Mouse (Mus musculus): ENCODE measurements at regions not wholly inside any gene's neighbourhood (a gene's known extent, or its start where the extent isn't known, plus 50 kb on each side); places are given as distances from the start of the nearest gene placed in this dataset.

DNA sequence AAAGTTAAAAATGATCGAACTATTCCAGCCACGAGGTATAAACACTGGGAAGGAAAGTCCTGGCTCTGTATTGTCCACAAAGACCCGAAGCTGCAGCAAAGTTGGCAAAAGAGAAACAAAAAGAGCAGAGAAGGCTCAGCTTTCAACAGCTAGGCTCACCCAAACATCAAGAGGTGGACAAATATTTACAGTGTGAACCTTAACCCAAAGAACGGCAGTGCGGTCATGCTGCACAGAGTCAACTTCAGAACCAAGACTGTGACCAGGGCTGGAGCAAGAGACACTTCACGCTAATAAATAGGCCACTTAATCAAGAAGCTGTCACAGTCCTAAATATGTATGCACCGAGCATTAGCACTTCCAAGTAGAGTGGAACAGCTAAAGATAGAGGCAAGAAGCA lies 73.0 kb upstream of the Unc5b start:
- ATAC-seq (ENCODE audit: low FRiP score, low TSS enrichment): no peak
- H3K36me3 ChIP-seq (ENCODE audit: insufficient read depth, low read length): no peaks in the 10 kb centered on the region

DNA sequence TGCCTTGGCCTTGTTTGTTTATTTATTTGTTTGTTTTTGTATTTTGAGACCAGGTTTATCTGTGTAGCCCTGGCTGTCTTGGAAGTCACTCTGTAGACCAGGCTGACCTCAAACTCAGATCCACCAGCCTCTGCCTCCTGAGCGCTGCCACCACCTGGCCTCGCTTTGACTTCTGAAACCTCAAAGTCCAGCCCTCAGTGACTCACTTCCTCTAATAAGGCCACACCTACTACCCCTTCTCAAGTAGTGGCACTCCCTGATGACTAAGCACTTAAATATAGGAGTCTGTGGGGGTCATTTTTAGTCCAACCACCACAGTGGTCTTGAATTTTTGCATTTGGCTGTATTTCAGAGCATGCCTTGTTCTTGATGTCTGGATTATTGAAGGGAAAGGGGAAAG lies 69.6 kb upstream of the Unc5b start:
- ATAC-seq (ENCODE audit: low FRiP score, low TSS enrichment): no peak
- no peaks in the 10 kb centered on the region for H3K27me3 ChIP-seq (ENCODE audit: insufficient read depth, low read length)
- H3K9me3 ChIP-seq (ENCODE audit: low read length): no peaks in the 10 kb centered on the region
- H3K9ac ChIP-seq (replicated peaks; ENCODE audit: low read length): no peak overlapping the region
- H3K27ac ChIP-seq (ENCODE audit: low read length): no peak overlapping the region
- no peak overlapping the region for H3K4me3 ChIP-seq (ENCODE audit: low read length)
- H3K36me3 ChIP-seq (ENCODE audit: insufficient read depth, low read length): no peaks in the 10 kb centered on the region
- H3K4me1 ChIP-seq (ENCODE audit: insufficient read depth, low read length): no peaks in the 10 kb centered on the region
- 85% methylated on average over 2 of the region's 2 CpGs for WGBS
- H3K4me2 ChIP-seq (replicated peaks; ENCODE audit: low read depth, low read length): no peak overlapping the region

More for the DNA sequence above, 73.0 kb upstream of the Unc5b start:
- H3K4me1 ChIP-seq (ENCODE audit: insufficient read depth, low read length): no peaks in the 10 kb centered on the region
- no peak overlapping the region for H3K27ac ChIP-seq (ENCODE audit: low read length)
- H3K4me2 ChIP-seq (replicated peaks; ENCODE audit: low read depth, low read length): no peak overlapping the region
- no peaks in the 10 kb centered on the region for H3K27me3 ChIP-seq (ENCODE audit: insufficient read depth, low read length)
- 43% methylated on average over 7 of the region's 7 CpGs for WGBS
- no peak overlapping the region for H3K4me3 ChIP-seq (ENCODE audit: low read length)
- no peak overlapping the region for H3K9ac ChIP-seq (replicated peaks; ENCODE audit: low read length)
- no peaks in the 10 kb centered on the region for H3K9me3 ChIP-seq (ENCODE audit: low read length)

DNA sequence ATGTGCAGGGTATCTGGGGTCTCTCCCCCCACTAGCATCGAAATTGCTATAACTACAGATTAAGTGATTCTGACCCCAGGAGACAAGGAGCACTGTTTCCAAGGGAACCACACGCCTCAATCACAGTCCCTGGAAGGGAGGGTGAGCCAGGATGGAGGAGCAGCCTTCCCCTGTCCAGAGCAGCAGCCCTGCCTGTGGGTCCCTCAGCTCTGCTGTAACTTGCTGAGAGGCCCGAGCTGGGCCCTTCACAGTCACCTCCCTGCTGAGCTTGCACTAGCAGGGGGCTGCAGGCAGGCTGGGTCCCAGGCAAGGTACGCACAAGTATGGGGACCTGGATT lies 62.4 kb upstream of the Unc5b start:
- Histone ChIP-seq H3K4me1 (ENCODE audit: insufficient read depth, low read length) (peaks cover 20% of the 10 kb centered on the region), H3K27ac (ENCODE audit: low read length) (no peak overlapping the region), H3K9ac (replicated peaks; ENCODE audit: low read length) (no peak overlapping the region), H3K4me2 (replicated peaks; ENCODE audit: low read depth, low read length) (no peak overlapping the region), H3K36me3 (ENCODE audit: insufficient read depth, low read length) (no peaks in the 10 kb centered on the region), H3K9me3 (ENCODE audit: low read length) (no peaks in the 10 kb centered on the region), H3K4me3 (ENCODE audit: low read length) (no peak overlapping the region), H3K27me3 (ENCODE audit: insufficient read depth, low read length) (no peaks in the 10 kb centered on the region)
- WGBS: 27% methylated on average over 4 of the region's 4 CpGs
- ATAC-seq (ENCODE audit: low FRiP score, low TSS enrichment): no peak

DNA sequence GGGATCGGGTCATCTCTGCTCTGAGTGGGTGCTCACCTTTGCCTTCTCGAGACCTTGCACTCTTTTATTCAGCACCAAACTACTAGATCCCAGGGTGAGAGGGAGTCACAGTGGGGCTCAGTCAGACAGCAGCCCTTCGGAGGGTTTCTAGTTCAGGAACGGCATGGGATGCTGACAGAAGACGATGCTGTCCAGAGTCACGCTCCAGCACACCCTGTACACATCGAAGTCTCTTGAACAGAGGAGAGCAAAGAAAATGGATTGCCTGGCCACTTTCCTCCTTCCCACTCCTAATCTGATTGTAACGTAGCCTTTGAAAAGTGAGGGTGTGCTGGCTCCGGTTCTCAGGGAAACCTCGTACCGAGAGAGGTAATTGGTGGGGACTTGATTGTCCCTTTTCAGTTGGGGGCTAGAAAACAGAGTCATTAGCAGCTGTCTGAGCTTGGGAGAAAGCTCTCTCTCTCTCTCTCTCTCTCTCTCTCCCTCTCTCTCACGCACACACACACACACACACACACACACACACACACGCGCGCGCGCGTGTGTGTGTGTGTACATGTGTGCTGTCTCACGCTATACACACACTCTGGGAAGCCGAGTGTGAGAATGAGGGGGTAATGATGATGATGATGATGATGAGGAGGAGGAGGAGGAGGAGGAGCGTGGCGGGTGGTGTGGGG lies 61.9 kb upstream of the Unc5b start:
- no peak overlapping the region for H3K9ac ChIP-seq (replicated peaks; ENCODE audit: low read length)
- H3K4me2 ChIP-seq (replicated peaks; ENCODE audit: low read depth, low read length): 0 out of 2 replicates have a peak overlapping the region, but pooled peaks have one; percentile 9
- peak; percentile 40; the same call in 1 of the 2 replicates for ATAC-seq (ENCODE audit: low FRiP score, low TSS enrichment)
- H3K4me3 ChIP-seq (ENCODE audit: low read length): no peak overlapping the region
- WGBS: 36% methylated on average over 22 of the region's 22 CpGs
- H3K36me3 ChIP-seq (ENCODE audit: insufficient read depth, low read length): no peaks in the 10 kb centered on the region
- H3K27ac ChIP-seq (ENCODE audit: low read length): 0 out of 2 replicates have a peak overlapping the region, but pooled peaks have one; percentile 13
- H3K9me3 ChIP-seq (ENCODE audit: low read length): no peaks in the 10 kb centered on the region
- peaks cover 20% of the 10 kb centered on the region for H3K4me1 ChIP-seq (ENCODE audit: insufficient read depth, low read length)
- H3K27me3 ChIP-seq (ENCODE audit: insufficient read depth, low read length): no peaks in the 10 kb centered on the region

DNA sequence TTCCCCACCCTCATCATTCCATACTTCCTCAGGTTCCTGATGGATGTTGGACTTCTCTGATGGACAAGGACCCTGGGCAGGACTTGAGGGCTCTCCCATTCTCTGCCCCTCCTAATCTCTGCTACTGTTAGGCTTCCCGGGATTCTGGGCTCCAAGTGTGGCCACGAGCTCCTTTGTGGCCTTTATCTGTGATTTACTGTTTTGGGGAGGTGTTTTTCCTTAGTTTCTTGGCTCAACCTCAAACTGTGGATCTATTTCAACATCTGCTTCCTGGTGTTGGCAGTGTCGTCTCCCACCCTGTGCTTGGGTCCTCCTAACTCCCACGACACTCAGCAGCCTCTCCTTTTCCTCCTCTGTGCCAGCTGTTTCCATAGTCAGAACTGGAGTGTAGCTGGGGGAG lies 61.3 kb upstream of the Unc5b start:
- 1% methylated on average over 4 of the region's 4 CpGs for WGBS

DNA sequence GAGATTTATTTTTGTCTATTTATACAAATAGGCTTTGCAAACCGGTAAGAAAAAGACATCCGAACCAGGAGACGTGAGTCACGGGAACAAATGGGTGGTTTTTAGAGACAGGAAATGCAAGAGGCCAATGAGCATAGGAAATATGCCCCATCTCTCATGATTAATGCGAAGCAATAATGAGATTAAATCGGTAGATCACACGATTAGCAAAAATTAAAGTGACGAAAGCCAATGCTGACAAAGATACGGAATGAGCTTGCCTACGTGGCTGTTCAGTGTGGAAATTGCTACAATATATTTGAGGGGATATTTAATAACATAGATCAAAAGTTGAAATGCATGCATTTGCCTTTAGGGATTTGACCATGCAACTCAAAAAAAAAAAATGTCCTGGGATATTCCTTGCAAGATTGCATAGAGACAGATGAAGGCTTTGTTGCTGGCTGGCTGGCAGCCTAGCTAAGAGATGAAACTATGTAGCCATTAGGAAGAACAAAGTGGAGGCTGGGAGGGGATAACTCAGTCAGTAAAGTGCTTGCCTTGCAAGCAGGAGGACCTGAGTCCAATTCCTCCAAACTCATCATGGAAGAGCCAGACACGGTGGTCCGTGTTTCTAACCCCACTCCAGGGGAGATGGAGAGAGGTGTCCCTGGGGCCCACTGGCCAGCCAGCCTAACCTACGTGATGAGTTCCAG lies 60.2 kb upstream of the Unc5b start:
- no peaks in the 10 kb centered on the region for H3K36me3 ChIP-seq (ENCODE audit: insufficient read depth, low read length)
- H3K4me2 ChIP-seq (replicated peaks; ENCODE audit: low read depth, low read length): no peak overlapping the region
- H3K27me3 ChIP-seq (ENCODE audit: insufficient read depth, low read length): 0 out of 2 replicates have a peak, but pooled peaks cover 2% of the 10 kb centered on the region
- no peak for ATAC-seq (ENCODE audit: low FRiP score, low TSS enrichment)
- H3K4me3 ChIP-seq (ENCODE audit: low read length): no peak overlapping the region
- H3K9ac ChIP-seq (replicated peaks; ENCODE audit: low read length): no peak overlapping the region
- peak overlapping the region; percentile 56; the same call in 1 of the 2 replicates for H3K27ac ChIP-seq (ENCODE audit: low read length)
- WGBS: 67% methylated on average over 13 of the region's 13 CpGs
- H3K4me1 ChIP-seq (ENCODE audit: insufficient read depth, low read length): peaks cover 20% of the 10 kb centered on the region
- H3K9me3 ChIP-seq (ENCODE audit: low read length): no peaks in the 10 kb centered on the region

More for the DNA sequence above, 61.3 kb upstream of the Unc5b start:
- H3K4me1 ChIP-seq (ENCODE audit: insufficient read depth, low read length): peaks cover 20% of the 10 kb centered on the region
- no peaks in the 10 kb centered on the region for H3K9me3 ChIP-seq (ENCODE audit: low read length)
- no peak overlapping the region for H3K4me3 ChIP-seq (ENCODE audit: low read length)
- H3K36me3 ChIP-seq (ENCODE audit: insufficient read depth, low read length): no peaks in the 10 kb centered on the region
- no peak overlapping the region for H3K9ac ChIP-seq (replicated peaks; ENCODE audit: low read length)
- ATAC-seq (ENCODE audit: low FRiP score, low TSS enrichment): peak; percentile 84
- no peak overlapping the region for H3K4me2 ChIP-seq (replicated peaks; ENCODE audit: low read depth, low read length)
- no peak overlapping the region for H3K27ac ChIP-seq (ENCODE audit: low read length)
- no peaks in the 10 kb centered on the region for H3K27me3 ChIP-seq (ENCODE audit: insufficient read depth, low read length)

DNA sequence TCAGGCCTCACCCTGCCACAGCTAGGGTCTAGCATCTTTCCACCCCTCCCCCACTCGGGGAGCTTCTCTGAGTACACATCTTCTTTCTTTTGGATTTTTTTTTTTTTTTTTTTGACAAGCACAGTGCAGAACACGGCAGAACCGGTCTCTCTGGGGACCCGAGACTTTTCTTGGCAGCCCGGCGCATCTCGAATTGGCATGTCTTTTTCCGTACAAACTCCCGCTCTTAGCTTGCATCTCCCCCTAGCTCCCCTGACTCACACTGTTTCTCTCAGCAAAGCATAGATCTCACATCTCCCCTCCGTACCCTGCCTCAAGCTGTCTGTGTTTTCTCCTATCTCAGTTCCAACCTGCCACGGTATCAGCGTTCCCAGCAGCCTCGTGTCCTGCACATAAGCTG lies 58.4 kb upstream of the Unc5b start:
- H3K4me1 ChIP-seq (ENCODE audit: insufficient read depth, low read length): peaks cover 26% of the 10 kb centered on the region
- H3K4me2 ChIP-seq (replicated peaks; ENCODE audit: low read depth, low read length): no peak overlapping the region
- 91% methylated on average over 13 of the region's 13 CpGs for WGBS
- no peaks in the 10 kb centered on the region for H3K9me3 ChIP-seq (ENCODE audit: low read length)
- no peak overlapping the region for H3K27ac ChIP-seq (ENCODE audit: low read length)
- no peak for ATAC-seq (ENCODE audit: low FRiP score, low TSS enrichment)
- H3K4me3 ChIP-seq (ENCODE audit: low read length): no peak overlapping the region
- H3K9ac ChIP-seq (replicated peaks; ENCODE audit: low read length): no peak overlapping the region
- H3K27me3 ChIP-seq (ENCODE audit: insufficient read depth, low read length): 0 out of 2 replicates have a peak, but pooled peaks cover 2% of the 10 kb centered on the region
- no peaks in the 10 kb centered on the region for H3K36me3 ChIP-seq (ENCODE audit: insufficient read depth, low read length)

DNA sequence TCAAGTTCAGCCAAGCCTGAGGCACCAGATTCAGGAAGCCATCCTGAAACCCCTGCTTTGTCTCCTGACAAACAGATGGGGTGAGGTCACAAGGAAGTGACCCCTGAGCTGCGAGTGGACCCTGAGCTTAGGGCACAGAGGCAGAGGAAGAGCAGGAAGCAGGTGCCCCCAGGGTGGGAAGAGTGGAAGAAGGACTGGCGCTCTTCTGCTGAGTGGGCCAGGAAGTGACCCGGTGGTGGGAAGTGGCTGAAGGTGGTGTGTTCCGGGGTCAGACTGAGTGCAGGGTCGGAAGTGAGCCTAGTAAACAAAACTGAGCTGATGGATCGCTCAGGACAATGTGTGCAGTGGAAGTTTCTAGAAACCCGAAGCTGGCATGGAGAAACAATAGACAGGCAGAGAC lies 57.2 kb upstream of the Unc5b start:
- ATAC-seq (ENCODE audit: low FRiP score, low TSS enrichment): 0 out of 2 replicates have a peak, but pooled peaks have one; percentile 33
- H3K4me3 ChIP-seq (ENCODE audit: low read length): no peak overlapping the region
- H3K36me3 ChIP-seq (ENCODE audit: insufficient read depth, low read length): no peaks in the 10 kb centered on the region
- no peak overlapping the region for H3K4me2 ChIP-seq (replicated peaks; ENCODE audit: low read depth, low read length)
- H3K4me1 ChIP-seq (ENCODE audit: insufficient read depth, low read length): peaks cover 19% of the 10 kb centered on the region
- 0 out of 2 replicates have a peak, but pooled peaks cover 2% of the 10 kb centered on the region for H3K27me3 ChIP-seq (ENCODE audit: insufficient read depth, low read length)
- H3K9ac ChIP-seq (replicated peaks; ENCODE audit: low read length): no peak overlapping the region
- whole genome bisulfite sequencing: 50% methylated on average over 7 of the region's 7 CpGs
- H3K27ac ChIP-seq (ENCODE audit: low read length): peak overlapping the region; percentile 75
- H3K9me3 ChIP-seq (ENCODE audit: low read length): no peaks in the 10 kb centered on the region

DNA sequence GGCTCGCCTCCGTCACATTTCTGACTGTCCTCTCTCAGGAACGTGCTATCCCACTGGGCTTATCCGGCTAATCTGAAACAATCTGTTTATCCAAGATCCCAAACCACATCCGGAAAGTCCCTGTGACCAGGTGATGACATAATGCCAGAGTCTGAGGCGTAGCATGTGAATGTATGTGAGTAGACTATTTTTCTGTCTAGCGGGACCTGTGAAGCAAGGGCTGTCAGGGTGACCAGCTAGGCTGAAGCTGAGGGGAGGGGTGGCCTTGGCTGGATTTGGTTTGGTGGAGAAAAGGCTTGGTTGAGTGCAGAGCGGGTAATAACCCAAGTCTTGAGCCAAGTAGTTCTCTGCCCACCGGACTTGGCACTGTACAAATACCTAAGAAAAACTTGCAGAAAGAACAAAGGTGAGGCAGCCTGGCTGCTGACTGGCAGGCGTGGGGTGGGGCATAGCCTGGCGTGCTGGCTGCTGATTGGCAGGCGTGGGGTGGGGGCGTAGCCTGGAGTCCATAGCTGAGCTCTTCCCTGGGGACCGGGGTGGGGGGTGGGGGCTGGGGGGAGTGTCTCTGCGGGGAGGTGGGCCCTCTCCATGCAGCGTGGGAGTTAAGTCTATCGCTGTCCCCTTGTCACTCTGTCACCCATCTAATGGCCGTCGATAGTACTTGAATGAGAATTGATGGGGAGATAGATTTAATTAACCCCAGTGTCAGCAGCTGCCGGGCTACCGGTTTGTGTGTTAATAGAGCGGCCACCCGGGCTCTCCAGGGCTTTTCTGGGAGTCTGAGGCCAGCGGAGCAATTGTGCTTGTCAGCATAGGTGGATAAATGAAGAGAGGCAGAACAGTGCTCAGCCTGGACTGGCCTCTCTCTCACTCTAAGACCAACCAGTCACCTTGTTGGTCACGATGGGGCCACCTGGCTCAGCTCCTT lies 54.2 kb upstream of the Unc5b start:
- Histone ChIP-seq H3K4me3 (ENCODE audit: low read length) (no peak overlapping the region), H3K27me3 (ENCODE audit: insufficient read depth, low read length) (0 out of 2 replicates have a peak, but pooled peaks cover 2% of the 10 kb centered on the region), H3K27ac (ENCODE audit: low read length) (no peak overlapping the region), H3K4me1 (ENCODE audit: insufficient read depth, low read length) (peaks cover 6% of the 10 kb centered on the region; the same call in 1 of the 2 replicates), H3K4me2 (replicated peaks; ENCODE audit: low read depth, low read length) (peak overlapping the region; percentile 41), H3K9me3 (ENCODE audit: low read length) (no peaks in the 10 kb centered on the region), H3K36me3 (ENCODE audit: insufficient read depth, low read length) (no peaks in the 10 kb centered on the region), H3K9ac (replicated peaks; ENCODE audit: low read length) (no peak overlapping the region)
- WGBS: 35% methylated on average over 25 of the region's 25 CpGs
- peak; percentile 43; the same call in 1 of the 2 replicates for ATAC-seq (ENCODE audit: low FRiP score, low TSS enrichment)

Data from kidney, embryonic 16.5 days (tissue).